Mouse (Mus musculus) spleen, embryonic (tissue): ENCODE data around the gene Uvrag.

Experiments
- CTCF ChIA-PET: fragments of 350-600 bp; sonication (Branson Sonifier 250); formaldehyde crosslinking; loops from one replicate; lab custom pipeline; 2022; lab: Charles Lee

Uvrag gene

DNA sequence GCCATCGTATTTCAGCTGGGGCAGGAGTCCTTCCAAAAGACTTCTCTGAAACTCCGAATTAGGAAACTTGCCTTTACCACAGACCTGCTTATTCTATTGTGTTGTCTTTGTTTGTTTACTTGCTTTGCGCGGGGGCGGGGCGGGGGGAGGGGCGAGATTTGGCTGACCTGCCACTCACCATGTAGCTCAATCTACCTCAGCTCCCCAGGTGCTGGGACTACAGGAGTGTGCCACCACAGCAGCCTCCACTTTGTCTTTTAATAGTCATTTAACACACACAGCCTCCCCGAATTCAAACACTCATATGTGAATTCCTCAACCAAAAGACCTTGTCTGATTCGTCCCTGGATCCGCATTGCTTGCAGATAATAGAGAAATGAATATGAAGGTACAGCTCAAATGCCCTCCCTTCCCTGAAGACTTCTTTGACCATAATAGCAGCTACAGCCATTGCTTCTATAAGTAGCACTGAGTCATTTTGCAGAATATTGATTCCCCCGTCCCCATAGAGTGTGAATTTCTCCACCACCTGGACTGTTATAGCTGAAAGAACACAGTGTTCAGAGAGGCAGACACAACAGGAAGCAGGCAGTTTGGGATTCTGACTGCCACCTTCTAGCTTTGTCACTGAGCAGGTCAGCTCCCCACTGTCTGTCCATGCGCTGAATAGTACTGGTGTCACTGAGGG, 1.1 kb upstream of the Uvrag start:
- CTCF ChIA-PET: interaction anchor here (0.6 to 0.8 kb wide), 2 partner anchors 385 to 482 kb away, joined by 6 to 8 read pairs; no protein-coding TSS in a partner anchor

DNA sequence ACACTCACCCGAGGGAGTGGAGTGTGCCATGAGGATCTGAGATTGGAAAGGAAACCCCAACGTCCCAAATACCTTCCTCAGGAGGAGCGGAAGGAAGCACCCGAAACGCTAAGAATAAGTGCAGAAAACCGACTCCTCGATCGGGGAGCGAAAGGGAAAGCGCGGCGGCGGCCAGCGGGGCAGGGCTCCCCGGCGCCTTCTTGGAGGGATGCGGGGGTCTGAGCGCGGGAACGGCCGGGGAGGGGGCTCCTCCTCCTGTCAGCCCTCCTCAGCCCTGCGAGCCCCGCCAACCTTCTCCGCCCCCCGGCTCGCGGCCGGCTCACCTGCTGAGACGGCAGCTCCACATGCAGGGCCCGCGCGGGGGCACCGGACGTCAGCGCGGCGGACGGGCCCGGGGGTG, 430 bp downstream of the Uvrag start:
- CTCF ChIA-PET: interaction anchor here (1.0 kb wide), 1 partner anchor 14 kb away, joined by 8 read pairs; no protein-coding TSS in a partner anchor

DNA sequence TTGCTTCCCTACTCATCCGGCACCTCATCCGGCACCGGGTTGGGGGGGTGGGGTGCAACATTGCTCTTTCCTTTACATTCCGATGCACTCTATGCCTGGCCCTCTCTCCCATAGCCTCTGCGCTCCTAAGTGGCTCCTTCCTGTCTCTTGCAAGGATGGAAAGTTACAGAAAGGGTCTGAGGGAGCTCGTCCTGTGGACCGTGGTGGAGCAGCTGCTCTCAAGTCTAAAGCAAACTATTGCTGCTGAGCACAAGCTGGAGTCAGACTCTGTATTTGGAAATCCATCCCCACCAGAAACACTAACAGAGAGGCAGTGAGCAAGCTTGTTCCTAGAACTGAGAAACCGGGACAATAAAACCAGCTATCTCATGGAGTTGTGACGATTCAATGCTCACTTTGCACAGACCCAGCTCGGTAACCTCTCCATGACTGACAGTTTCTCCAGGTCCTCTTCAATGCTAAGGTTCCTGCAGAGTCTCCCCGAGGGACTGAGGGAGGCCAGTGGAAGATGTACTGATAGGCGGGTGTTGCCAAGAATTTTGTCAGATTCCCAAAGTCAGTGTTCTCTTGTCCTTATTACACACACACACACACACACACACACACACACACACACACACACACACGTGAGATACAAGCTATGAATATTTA, 975 bp downstream of the Uvrag start:
- CTCF ChIA-PET: no interaction called here

DNA sequence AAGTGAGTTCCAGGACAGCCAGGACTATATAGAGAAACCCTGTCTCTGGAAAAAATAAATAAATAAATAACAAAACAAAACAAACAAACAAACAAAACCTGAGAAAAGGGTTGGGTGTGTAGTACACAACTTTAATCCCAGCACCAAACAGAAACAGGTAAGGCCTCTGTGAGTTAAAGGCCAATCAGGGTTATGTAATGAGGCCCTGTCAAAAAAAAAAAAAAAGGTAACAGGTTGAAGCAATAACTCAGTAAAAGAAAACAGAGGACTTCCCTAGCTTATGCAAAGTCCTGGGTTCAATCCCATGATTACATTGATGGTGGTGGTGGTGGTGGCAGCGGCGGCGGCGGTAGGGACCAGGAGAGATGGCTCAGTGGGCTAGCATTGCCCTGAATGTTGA, 3.4 kb downstream of the Uvrag start:
- CTCF ChIA-PET: no interaction called here

DNA sequence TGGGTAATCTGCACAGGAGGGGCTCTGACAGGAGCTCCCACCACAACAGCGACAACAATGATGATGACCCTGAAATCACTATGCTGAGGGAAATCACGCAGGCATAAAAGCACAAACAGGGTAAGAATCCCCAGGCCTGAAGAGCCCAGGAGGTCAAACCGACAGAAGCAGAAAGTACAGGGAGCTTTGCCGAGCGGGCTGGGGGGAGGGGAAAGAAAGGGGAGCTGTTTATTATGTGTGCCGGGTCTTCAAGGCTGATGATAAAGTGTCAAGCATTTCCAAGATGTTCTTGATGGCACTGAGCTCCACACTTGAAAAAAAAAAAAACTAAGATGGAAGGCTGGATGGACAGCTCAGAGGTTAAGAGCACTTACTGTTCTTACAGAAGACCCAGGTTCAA, 4.2 kb downstream of the Uvrag start:
- CTCF ChIA-PET: no interaction called here

DNA sequence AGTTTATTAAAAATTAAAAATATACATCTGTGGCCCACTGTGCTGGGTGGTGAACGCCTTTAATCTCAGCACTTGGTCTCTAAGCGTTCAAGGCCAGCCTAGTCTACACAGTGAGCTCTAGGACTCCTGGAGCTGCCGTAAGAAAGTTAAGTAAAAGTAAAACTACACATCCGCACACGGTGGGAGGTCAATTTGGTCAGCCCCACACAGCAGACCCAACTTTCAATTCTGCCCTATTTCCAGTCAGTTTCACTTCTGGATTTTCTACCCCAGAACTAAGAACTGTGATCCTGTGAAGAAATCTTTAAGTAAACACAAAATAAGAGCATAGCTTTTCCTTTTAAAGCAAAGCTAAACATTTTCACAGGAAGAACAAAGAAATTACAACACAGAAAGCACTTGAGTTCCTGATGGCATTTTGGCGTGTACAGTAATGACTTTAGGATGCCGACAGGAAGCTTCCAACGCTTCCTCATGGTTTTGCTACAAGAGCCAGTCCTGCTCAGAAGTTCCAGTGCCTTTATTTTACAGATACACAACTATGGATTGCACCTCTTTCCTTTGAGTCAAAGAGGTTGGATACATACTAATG, 7.0 kb downstream of the Uvrag start:
- CTCF ChIA-PET: interaction anchor here (0.6 to 1.2 kb wide), 2 partner anchors 11 to 203 kb away, joined by 5 read pairs; no protein-coding TSS in a partner anchor

DNA sequence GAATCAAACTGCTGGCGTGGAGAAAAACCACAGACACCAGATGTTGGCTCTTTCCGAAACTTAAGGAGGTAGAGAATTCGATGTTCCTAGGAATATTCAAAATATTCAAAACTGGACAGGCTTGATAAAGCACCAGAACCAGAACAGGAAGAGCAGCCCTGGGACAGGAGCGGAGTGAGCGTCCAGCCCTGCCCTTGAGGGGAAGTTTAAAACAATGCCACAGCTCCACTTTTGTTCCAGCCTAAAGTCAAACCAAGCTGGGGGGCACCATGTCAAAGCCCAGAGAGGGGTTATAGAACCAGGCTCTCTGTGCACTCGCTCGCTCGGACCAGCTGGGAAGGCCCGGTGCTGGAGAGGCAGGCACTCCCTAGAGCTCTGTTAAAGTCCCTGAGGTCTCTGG, 8.3 kb downstream of the Uvrag start:
- CTCF ChIA-PET: no interaction called here

DNA sequence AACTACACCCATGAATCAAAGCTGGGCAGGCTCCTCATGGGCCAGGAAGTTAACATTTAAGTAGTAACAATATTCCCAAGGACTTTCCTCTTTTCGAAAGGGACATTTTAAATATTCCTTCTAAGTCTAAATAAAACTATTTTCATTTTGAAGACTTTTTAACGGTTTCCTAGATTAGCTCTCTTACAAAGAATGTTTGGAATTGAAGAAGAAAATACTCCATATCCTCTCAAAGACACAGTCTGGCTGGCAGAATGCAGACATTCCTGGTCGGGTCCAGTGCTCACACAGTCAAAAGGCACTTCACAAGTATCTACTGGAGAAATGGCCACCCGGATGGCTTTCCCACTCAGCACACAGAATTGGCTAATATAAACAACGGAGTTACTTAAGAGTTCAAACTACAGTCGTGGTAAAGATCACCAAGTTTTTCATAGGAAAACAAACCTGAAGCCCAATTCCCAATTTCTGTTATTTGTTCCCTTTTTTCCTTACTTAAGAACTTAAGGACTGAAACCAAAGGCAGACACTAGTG, 9.1 kb downstream of the Uvrag start:
- CTCF ChIA-PET: interaction anchor here (1.4 kb wide), 1 partner anchor 13 kb away, joined by 5 read pairs; no protein-coding TSS in a partner anchor

DNA sequence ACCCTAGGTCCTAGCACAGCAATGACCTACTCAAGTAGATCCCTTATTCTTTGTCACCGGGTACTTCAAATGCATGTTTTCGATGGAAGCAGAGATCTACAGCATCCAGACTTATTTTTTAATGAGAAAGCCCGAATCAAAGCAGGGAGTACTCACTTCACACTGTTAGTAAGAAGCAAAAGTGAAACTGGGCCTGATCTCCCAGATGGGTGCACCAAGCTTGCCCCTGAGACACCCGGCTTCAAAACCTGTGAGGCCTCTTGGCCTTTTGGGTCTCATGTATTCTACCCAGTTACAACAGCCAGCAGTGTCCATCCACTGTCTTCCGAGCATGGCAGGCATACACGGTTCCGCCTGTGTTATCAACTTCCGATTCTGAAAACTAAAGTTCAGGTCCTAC, 12.0 kb downstream of the Uvrag start:
- CTCF ChIA-PET: no interaction called here

DNA sequence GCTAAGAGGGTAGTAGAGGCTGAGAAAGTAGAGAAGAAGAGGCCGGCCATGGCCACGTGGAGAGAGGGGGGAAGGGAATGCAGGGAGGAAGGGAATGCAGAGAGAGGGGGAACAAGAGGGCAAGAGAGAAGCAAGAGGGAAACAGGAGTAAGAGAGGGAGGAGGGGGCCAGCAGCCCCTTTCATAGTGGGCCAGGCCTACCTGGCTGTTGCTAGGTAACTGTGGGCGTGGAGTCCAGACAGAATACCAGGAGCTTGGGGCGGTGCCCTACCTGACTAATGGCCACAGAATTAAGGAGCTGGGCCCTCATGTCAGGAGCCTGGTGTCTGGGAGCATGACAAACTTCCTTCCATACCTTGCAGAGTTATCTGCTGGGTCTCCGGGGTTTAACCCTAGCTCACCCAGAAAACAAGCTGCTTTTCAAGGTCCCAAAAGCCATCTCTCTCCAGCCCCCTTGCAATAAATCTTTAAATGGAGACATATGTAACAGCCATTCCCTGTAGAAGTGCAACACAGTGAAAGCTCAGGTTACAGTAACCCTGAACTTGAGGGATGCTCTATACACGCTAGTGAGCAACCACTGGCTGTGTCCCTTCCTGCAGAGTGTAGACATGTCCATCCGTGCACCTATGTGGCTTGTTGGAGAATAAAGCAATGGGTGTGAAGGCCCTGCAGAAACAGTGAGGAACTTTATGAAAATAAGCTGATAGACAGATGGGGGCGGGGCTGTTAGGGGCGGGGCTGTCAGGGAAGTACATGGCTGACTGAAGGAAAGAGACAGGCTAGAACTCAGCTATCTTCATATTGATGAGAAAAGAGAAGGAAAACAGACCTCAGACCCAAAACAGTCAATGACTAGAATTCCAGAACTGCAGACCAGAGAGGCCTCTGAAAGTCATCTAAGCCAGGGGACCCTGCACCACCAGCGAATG, 12.7 kb downstream of the Uvrag start:
- CTCF ChIA-PET: interaction anchor here (0.8 kb wide), 1 partner anchor 130 kb away, joined by 7 read pairs; no protein-coding TSS in a partner anchor

DNA sequence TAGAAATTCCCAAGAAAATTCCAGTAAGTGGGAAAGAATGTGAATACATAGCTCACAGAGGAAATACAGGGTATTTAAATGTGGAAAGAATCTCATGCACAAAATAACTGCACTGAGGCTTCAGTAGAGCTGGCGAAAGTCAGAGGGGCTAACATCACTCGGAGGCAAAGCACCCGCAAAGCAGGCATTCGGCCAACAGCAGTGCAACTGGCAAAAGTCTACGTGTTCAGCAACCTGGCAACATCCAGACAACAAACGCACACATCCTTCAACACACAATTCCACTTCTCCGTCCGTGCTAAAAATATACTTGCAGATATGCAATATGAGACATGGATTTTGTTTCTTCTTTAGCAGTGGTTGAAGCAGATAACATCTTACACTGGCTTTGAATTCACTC, 14.9 kb downstream of the Uvrag start:
- CTCF ChIA-PET: no interaction called here

DNA sequence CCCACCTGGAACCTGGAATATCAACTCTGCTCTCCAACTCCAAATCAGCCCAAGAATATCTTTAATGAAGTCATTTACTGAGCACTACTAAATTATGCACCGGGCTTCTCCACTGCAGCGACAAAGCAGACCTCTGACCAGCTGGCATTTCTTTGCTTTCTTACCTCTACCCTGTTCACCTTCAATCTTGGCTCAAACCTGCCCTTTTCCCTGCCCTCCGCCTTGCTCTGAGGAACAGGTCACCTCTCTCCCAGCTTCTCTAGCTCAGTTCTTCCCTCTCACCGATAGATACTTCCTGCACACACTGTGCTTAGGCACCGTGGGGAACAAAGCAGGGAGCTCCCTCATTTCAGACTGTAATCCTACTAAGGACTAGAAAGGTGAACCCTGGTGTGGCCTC, 18.3 kb downstream of the Uvrag start:
- CTCF ChIA-PET: interaction anchor here (0.6 to 1.5 kb wide), 3 partner anchors 11 to 591 kb away, joined by 3 to 5 read pairs (median 5); no protein-coding TSS in a partner anchor

DNA sequence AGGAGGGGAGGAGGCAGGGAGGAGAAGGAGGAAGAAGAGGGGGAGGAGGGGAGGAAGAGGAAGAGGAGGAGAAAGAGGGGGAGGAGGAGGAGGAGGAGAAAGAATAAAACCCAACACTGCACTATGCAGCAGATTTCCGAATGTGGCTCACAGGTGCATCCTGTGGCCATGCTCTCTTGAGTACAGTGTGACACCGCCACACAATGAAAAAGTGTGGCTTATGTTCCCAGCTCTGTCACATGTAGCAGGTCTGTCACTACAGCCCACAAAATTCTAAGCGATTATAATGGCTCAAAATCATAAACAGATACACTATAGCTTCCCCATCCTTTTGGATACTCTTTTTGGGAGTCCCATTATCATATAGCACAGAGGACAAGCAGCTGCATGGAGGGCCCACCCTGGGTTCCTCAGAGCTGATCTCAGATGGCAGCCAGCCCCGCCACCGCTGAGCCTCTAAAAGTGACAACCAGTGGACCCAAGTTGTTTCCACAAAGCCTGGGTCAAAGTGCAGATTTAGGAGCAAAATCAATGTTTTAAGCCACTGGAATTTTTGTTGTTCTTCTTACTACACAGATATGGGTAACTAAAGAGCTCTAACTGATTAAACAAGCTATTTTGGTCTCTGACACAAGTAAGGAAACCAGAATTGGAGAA, 19.9 kb downstream of the Uvrag start:
- CTCF ChIA-PET: interaction anchor here (0.7 to 1.5 kb wide), 4 partner anchors 15 to 30 kb away, joined by 3 to 8 read pairs (median 4); no protein-coding TSS in a partner anchor

DNA sequence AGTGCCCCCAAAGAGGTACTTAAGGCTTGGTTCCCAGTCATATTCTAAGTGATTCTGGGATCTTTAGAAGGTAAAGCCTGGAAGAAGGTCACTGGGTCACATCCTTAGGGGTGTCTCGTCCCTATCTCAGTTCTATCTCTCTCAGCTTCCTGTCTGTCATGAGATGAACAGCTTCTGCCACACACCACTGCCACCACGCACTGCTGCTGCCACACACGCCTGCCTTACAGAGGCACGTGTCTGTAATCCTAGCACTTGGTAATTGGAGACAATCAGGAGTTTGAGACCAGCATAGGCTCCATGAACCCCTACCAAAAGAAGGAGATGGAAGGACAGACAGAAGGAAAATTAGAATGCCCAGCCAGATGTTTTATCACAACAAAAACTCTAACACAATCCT, 20.9 kb downstream of the Uvrag start:
- CTCF ChIA-PET: interaction anchor here (1.0 kb wide), 1 partner anchor 10 kb away, joined by 4 read pairs; no protein-coding TSS in a partner anchor

DNA sequence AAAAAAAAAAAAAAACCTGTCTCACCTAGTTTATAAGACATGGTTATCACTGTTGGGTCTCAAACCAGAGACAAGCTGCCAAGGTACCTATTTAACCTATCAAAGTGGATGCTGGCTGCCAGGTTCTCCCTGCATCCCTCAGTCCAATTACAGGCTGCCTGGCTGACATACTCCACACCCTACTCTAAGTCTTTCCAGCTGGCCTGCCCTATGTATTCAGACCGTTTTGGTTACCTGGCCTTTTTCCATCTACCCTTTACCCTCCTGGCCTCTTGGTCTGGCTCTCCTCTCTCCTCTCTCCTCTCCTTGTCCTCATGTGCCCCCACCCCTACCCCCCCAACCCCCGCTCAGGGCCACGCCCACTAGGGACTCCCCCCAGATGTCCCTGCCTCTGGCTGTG, 24.2 kb downstream of the Uvrag start:
- CTCF ChIA-PET: no interaction called here

DNA sequence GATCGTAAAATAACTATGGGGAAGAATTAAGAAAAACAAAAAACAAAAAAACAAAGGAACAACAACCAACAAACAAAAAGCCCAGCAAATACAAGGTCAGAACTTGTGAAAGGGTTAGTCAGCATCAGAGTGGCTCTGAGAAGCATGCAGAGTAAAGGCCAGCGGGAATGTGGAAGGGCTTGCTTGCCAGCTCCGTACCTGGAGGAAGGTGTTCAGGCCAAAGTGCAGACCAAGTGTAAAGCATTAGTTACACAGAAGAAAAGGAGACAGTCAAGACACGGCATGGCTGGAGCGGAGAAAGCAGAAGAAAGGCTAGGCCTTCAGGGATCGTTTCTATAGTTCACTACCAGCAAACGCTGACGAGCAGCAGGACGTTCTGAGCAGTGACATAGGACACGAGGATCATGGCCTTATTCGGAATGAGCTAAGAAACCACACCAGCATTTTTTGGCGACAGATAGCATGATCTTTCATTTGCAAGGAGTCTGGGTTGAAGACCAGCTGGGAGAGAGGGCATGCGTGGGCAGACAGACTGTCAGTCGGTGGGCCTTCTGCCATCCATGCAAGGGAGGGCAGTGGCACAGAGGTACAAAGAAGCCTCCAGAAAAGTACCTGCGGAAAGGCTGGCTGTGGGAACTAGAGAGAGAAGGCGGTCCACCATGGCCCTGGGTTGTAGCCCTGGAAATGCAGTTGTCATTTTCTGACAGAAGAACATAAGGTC, 26.8 kb downstream of the Uvrag start:
- CTCF ChIA-PET: no interaction called here

DNA sequence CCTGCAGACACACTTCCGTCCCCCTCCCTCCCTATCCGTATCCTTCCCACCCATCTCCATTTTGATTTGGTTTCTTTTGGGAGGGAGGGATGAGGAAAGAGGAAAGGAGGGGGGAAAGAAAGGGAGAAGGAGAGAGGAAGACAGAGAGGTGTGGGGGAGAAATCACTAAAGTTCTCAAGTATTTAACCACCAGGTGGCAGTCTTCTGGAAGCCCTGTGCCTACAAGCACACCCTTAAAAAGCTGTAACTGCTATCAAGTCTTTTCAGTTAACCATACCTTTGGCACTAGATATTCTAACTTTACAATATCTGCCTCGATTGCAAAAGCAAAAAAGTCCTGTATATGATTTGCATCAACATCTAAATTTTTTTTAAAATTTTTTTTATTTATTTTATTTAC, 33.4 kb downstream of the Uvrag start:
- CTCF ChIA-PET: interaction anchor here (0.6 to 2.9 kb wide), 4 partner anchors 40 to 52 kb away, joined by 3 to 17 read pairs (median 4); no protein-coding TSS in a partner anchor

DNA sequence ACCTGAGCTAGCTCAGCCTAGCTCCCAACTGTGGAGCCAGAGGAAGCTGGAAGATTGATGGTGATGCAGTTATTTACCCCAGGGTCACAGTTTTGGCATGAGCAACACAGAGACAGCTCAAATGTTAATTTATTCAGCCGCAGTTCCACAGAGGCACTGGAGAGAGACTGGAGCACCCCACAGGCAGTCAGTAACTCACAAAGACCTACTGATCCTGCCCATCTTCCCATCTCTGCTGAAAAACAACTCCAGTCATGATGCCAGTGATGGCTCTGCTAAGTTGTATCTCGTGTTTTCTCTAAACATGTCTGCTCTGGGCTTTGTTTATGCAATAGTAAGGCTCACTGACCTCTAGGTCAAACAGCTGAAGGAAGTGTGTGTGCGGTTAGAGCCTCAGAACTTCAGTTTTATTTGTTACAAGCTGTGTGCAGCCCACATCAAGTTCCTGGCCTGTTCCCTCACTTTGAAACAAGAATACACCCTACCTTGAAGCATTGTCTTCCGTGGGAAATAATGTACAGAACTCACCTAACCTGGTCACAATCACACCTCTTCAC, 34.1 kb downstream of the Uvrag start:
- CTCF ChIA-PET: interaction anchor here (0.5 to 2.9 kb wide), 4 partner anchors 13 to 73 kb away, joined by 3 to 17 read pairs (median 4); no protein-coding TSS in a partner anchor
